Mouse (Mus musculus) urinary bladder, adult 2 months (tissue): ENCODE data around the gene Man2a1. TPM values are rescaled to one million over a fixed set of nuclear protein-coding genes. Genes with fewer than 3 reads are reported as not detected.

Experiments used
- DNase-seq: peaks from one replicate; pipeline ENCODE4 v3.0.0; 2022; ENCODE audit warnings: low spot score
- polyA plus RNA-seq: library from polyadenylated mRNA; depleted of rRNA; stranded (reverse); fragments of >200 nt; gene quantifications from 2 replicates; pipeline ENCODE4 v1.2.3, GENCODE M21; 2012; rRNA removed

Man2a1 gene
- polyA plus RNA-seq: 25.0 and 25.5 TPM in 2 replicates

DNA sequence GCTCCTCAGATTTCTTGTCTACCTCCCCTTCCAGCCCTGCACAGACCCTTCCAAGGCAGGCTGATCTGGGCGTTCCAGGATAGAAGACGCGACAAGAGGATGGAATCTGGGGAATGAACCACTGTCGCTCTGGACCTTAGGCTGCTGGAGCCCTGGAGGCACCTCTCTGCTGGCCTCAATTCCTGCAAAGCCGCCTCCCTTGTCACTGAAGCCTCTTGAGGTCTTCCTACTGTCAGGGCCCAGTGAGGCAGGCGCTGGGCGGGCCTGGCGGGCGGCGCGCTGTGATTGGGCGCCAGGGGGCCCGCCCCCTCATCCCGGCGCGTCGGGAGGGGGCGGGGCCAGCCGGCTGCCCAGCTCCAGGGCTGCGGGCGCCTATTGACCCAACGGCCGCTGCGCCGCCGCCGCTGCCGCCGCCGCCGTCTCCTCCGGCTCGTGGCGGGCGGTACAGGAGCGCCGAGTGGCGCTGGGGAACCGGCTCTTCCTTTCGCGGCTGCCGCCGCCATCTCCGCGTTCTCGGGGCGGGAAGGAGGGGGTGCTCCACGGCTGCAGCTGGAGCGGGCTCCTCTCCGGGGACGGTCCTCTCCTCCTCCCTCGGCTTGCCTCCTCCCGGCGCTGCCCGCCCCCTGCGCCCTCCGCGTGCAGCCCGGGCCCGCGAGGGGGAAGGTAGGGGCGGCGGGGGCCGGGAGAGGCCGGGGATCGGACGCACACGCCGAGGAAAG, at the start of gene Man2a1:
TSS of gene Man2a1 (plus strand) at position 365 of the 719 bp plus-strand sequence.
- DNase-seq: peak; percentile 85

GRCm38 (mm10) chr17:64553358-64553757, 47.2 kb upstream of the Man2a1 start:
- no peak for DNase-seq

GRCm38 (mm10) chr17:64554901-64555300, 45.6 kb upstream of the Man2a1 start:
- no peak for DNase-seq

- no peak for DNase-seq
These were observed 43.7 kb upstream of the Man2a1 start for GRCm38 (mm10) chr17:64556661-64557445.

- DNase-seq: no peak
These were observed 41.5 kb upstream of the Man2a1 start for GRCm38 (mm10) chr17:64558994-64559540.

DNA sequence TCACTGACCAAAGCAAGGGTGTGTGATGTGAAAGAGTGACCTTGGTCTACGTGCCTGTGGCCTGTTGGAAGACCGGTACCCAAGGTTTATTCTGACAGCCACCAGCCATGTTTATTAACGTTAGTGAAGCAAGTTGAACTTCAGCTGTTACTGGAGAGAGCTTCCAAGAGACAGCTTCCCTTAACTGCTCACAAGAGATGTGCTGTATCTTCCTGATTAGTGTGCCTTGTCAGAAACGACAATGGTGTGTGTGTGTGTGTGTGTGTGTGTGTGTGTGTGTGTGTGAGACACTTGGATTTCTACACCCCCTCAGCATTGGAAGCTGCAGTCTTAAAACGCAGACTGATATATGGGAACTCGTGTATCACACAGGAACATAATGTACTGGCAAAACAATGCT, 34.1 kb upstream of the Man2a1 start:
- no peak for DNase-seq

DNA sequence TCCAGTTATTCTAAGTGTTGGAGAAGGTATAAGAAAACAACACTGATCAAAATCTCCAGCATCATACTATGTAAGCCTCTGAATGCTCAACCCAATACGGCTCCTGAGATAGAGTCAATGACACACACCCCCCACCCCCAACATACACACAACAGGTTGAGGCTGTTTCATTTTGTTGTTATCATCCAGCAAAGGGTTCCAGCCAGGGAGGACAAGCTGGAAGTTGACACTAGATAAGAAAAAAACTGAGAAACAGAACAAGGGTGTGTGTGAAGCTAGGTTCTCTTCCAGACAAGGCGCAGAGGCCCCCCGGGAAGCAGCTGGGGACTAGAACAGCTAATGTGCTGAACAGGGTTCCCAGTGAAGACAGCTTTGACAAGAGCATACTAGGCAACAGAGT, 33.0 kb upstream of the Man2a1 start:
- no peak for DNase-seq

DNA sequence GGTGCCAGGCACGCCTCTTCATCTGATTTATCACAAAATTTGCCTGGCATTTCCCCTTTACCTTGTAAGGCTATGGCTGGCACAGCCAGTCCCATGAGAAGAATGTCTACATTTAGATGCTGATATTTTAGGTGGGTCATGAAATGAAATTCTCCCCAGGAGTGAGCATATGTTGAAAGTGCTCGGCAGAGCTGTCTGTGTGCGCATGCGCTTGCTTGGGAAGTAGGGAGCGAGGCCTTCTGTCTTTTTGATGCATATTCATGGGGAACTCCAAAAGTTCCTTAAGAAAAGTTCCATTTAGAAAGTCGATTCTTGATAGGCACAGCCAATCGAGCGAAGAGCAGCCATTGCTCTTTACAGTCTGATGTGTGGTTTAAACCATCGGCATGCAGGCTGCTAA, 26.6 kb upstream of the Man2a1 start:
- DNase-seq: no peak

DNA sequence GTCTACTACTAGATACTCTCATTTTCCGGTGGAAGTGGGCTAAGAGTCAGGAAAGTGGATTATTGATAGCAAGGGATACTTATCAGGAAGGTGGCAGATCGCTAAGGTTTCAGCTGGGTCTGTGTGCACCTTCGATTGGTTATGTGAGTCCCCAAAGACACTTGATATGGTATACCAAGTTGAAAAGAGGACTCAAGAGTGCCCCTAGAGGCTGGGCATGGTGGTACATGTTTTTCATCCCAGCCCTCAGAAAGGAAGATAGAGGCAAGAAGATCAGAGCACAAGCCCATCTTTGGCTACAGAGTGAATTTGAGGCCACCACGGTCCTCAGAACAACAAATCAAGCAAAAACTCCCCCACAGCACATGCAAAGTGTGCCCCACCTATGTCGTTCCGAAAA, 25.3 kb upstream of the Man2a1 start:
- DNase-seq: no peak

- no peak for DNase-seq
These were observed 23.1 kb upstream of the Man2a1 start for GRCm38 (mm10) chr17:64577485-64577884.

- DNase-seq: no peak
These were observed 22.2 kb upstream of the Man2a1 start for GRCm38 (mm10) chr17:64578346-64578745.

DNA sequence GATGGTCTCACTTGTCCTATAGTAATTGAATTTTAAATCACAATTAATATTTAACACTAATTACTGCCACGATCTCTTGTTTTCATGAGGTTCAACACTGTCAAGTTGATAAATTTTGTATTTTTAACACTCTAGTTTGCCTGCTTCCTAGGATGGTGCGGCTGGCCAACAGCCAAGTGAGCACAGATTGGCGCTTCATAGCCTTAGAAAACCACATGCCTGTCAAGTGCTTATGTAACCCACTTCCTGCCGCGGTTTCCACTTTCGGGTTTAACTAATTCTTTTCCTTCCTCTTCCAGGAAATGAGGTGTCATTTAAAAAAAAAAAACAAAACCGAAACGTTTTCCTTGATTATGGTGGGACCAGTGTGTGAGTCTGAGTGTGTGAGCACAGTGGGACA, 20.8 kb upstream of the Man2a1 start:
- DNase-seq: no peak

DNA sequence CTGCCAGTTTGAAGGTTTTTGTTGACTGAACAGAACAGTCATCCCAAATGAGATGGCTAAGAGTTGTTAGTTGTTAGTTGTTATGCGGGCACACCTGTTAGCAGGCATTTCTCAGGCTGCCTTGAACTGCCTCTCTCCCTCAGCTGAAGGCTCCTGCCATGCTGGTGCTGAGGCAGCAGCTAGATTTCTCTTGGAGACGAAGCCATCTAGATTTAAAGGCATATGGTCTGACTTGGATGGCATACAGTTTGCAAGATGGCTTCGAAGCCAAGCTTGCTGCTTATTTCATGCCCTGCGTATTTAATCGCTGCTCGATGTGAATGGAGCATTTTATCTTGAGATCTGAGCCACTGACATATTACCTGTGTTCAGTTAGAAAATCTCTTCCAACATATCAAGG, 19.4 kb upstream of the Man2a1 start:
- DNase-seq: no peak

- no peak for DNase-seq
These were observed 18.6 kb upstream of the Man2a1 start for GRCm38 (mm10) chr17:64581962-64582361.

GRCm38 (mm10) chr17:64590483-64590882, 10.1 kb upstream of the Man2a1 start:
- no peak for DNase-seq

GRCm38 (mm10) chr17:64591366-64591765, 9.2 kb upstream of the Man2a1 start:
- no peak for DNase-seq

DNA sequence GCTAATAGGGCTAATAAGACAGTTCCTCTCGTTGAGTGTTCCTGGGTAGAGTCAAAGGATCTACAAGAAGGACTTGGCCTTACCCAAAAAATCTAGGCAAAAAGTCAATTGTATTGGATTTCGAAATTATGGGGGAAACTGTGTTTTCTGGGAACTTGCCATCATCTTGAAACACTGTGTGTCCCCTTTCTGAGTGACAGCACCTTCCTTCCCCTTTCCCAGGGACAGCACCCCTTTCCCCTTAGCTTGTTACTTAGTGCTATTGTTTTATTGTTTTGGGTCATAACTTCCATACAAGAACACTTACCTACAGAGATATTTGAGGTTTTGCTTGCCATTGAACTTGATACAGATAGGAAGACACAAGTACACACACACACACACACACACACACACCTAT, 8.2 kb upstream of the Man2a1 start:
- no peak for DNase-seq

DNA sequence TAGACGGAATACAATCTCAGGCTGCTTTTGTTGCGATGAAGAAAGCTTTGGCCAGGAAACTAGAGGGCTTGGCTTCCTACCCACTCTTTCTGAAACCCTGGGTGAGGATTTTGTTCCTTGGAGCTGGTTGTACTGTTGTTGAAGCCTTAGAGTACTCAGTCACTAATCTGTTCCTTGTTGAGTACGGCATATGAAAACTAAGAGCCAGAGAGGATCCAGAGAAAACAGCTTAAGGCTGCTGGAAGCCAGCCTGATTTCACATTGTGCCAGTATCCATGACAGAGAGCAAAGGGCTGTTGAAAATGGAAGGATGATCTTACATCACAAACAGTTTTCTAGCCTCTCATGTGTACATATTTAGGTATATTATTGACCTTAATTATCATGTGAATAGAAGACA, 7.7 kb upstream of the Man2a1 start:
- no peak for DNase-seq

- no peak for DNase-seq
These were observed 2.8 kb upstream of the Man2a1 start for GRCm38 (mm10) chr17:64597770-64598169.

DNA sequence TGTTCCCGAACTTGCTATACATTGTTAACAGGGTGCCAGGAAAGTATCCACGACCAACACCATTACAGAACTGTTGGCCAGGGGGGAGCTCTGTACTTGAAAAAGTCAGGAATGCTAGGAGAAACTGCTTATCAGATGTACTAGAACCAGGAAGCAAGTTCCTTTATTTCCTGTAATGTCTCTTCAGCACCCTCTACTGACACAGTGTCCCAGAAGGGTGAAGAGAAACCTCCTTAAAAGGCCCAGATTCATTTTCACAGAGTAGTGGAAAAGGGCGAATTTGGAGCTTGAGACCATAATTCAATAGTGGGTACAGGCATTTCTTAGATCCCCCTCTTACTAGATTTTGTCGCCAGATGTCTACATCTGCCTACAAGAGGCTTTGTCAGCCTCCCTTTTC, 620 bp upstream of the Man2a1 start:
- DNase-seq: no peak

DNA sequence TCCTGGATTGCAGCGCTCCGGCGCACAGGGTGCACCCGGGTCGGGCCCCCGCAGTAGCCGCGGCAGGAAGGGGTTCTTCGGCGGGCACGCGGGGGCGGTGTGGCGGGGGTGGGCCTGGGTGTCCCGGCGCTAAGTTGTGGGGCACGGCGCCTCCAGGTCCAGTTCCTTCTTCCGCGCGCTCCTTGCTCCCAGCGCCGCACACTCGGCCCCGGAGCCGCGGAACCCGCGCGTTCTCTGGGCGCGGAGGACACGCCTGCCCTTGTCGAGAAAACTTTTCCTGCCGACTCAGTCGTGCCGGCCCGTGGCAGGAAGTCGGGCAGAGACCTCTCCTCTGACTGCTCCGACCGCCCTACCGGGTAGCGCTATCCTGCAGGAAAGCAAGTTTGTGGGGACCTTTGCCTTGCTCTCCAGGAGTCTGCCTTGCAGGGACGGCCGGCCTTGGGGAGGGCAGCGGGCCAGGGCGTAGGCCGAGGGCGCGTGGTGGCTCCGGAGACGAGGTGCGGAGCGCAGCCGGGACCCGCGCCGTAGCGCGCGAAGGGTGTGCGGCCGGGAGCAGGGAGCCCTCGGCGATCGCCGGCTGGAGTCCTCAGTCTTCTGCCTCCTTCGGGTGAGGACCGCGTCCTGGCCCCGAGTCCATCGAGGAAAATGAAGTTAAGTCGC, 685 bp downstream of the Man2a1 start:
- peak; percentile 72 for DNase-seq
